Mouse (Mus musculus) testis, postnatal 10 days (tissue): ENCODE results near the gene Gm10378.
"Not testable (repeated sequence)": the region's sequence is repeated elsewhere in the genome, so short reads cannot be mapped to it uniquely, and the experiment has no call there.

ENCODE experiments used
- DNase-seq: peaks from one replicate; pipeline ENCODE4 v3.0.0; 2021; ENCODE audit warnings: low spot score

The Gm10378 gene

GRCm38 (mm10) chr14:42655638-42656037 is at the start of gene Gm10378:
Gene Gm10378 (plus strand): TSS chr14:42655938.
- DNase-seq, result not testable (repeated sequence)

- not testable (repeated sequence) for DNase-seq
These were observed 13.9 kb upstream of the Gm10378 start, which contains the start of gene Gm3633 for GRCm38 (mm10) chr14:42641817-42642216. Gene Gm3633 (minus strand): TSS chr14:42641917.
